Mouse (Mus musculus) stomach, postnatal 0 days (tissue): ENCODE results near the gene Spem1.

ENCODE experiments used
- CTCF ChIP-seq: IDR thresholded peaks from 2 replicates; pipeline ENCODE4 v1.5.1; 2016; ENCODE audit warnings: antibody characterized with exemption, low read depth, mild to moderate bottlenecking, moderate library complexity
- EP300 ChIP-seq: optimal IDR thresholded peaks from 2 replicates; pipeline ENCODE3; 2016; ENCODE audit warnings: antibody characterized with exemption

GRCm38 (mm10) chr11:69800392-69801197 lies 21.4 kb downstream of the Spem1 start:
- no peak for TF ChIP-seq CTCF
- no peak for TF ChIP-seq EP300
